Mouse (Mus musculus): ENCODE data around the gene Atp11a. TPM values are rescaled to one million over a fixed set of nuclear protein-coding genes. Genes with fewer than 3 reads are reported as not detected.

Atp11a gene
- polyA plus RNA-seq, 1 experiment from 2014 or later, result 19.6 TPM

DNA sequence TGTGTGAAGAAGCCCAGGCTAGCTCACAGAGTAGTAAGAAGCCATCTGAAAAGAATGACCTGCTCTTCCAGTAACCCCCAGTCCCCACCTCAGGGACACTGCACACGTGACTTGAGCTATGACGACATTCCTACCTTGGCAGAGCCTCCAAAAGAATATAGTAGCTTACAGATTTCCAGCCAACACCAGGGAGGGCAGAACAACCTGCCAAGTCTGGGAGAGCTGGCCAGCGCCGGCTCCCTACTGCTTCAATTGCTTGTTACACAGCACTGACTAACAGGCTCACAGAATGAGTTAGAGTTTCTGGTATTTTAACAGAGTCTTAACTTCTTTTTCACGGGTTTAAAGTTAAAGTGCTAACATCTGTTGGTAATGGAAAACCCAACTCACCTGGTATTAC, 2.7 kb upstream of the Atp11a start:
- Histone ChIP-seq H3K4me3 (no peak overlapping the region), H3K4me1 (peaks cover 9% of the 10 kb centered on the region), H3K9me3 (no peaks in the 10 kb centered on the region), H3K9ac (no peak overlapping the region), H3K27me3 (replicated peaks) (no peaks in the 10 kb centered on the region; the same call in 1 of the 2 replicates), H3K36me3 (no peaks in the 10 kb centered on the region), H3K27ac (no peak overlapping the region), H3K4me2 (replicated peaks) (no peak overlapping the region)
- no peak for ATAC-seq (ENCODE audit: low FRiP score, low read depth)
- WGBS, result 84% methylated on average over 5 of the region's 5 CpGs

DNA sequence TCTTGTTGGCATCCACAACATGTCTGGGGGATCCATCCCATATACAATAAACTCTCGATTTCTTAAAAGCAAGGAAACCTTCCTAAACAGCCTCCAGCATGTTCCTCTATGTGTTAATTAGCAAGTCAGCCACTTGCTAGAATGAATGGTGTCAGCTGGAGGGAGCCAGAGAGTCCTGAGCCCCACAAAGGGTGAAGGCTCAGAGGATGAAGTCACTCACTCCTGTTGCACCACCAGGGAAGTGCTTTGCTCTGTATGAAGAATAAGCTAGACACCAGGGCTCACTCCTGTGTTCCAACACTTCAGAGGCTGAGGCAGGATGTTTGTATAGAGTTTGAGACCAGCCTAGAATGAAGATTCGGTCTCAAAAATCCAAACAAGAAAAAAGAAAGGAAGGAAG, 1.5 kb upstream of the Atp11a start:
- H3K4me3 ChIP-seq, result no peak overlapping the region
- no peak overlapping the region for H3K4me2 ChIP-seq (replicated peaks)
- peaks cover 9% of the 10 kb centered on the region for H3K4me1 ChIP-seq
- H3K9me3 ChIP-seq, result no peaks in the 10 kb centered on the region
- H3K9ac ChIP-seq, result no peak overlapping the region
- 72% methylated on average over 2 of the region's 2 CpGs for WGBS
- no peaks in the 10 kb centered on the region for H3K36me3 ChIP-seq
- ATAC-seq (ENCODE audit: low FRiP score, low read depth), result no peak
- no peak overlapping the region for H3K27ac ChIP-seq
- no peaks in the 10 kb centered on the region; the same call in 1 of the 2 replicates for H3K27me3 ChIP-seq (replicated peaks)

DNA sequence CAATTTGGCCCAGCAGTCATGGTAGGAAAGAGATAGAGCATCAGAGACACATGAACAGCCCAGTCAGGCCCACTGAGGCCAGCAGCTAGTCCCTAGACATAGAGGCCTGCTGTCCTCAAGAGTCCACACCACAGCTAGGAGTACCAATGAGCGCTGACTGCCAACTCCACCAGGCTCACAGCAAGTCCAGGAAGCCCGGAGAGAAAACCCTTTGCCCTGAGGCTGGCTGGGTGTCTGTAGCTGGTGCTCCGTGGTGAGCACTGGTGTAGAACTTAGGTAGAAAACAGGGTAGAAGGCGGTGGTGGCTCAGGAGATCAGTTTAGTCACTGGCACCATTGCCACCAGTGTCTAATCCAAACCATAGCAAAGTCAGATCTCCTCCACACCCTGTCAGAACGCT, 988 bp upstream of the Atp11a start:
- no peak overlapping the region for H3K4me2 ChIP-seq (replicated peaks)

DNA sequence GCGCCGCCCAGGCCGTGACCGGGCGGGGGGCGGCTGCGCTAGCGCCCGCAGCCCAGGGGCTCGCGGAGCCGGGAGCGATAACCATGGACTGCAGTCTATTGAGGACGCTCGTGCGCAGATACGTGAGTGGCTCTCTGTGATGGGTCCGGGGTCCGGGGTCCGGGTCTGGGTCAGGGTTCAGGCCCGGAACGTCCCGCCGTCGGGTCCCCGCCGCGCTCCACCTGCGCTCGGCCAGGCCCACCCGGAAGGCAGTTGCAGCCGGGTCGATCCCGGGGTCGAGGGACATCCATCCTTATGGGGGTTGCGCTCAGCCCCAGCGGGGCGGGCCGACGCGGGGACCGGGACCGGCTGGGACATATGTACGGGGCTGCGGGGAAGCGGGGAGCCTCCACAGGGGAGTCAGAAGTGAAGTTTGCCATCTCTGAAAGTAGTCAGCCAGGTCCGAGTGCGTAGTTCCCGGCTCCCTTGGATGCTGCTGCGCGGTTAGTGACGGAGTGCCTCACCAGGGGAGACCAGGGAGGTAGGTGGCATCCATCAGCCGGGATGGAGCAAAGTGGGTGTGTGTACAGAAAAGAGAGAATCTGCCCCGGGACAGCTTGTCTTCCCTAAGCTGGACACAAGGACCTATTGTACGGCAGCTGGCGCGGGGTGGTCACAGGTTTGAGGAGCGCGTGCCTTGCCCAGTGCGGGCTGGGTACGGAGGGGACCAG, 572 bp downstream of the Atp11a start:
- ATAC-seq (ENCODE audit: low FRiP score, low read depth), result peak; percentile 83
- under 1% methylated on average over 60 of the region's 61 CpGs for WGBS

More for the DNA sequence above, 988 bp upstream of the Atp11a start:
- peaks cover 9% of the 10 kb centered on the region for H3K4me1 ChIP-seq
- H3K9ac ChIP-seq, result no peak overlapping the region
- ATAC-seq (ENCODE audit: low FRiP score, low read depth), result no peak
- no peak overlapping the region for H3K4me3 ChIP-seq
- H3K27ac ChIP-seq, result no peak overlapping the region
- H3K27me3 ChIP-seq (replicated peaks), result no peaks in the 10 kb centered on the region; the same call in 1 of the 2 replicates
- no peaks in the 10 kb centered on the region for H3K36me3 ChIP-seq
- no peaks in the 10 kb centered on the region for H3K9me3 ChIP-seq
- 85% methylated on average over 5 of the region's 5 CpGs for WGBS

GRCm38 (mm10) chr8:12759963-12760362, 3.1 kb downstream of the Atp11a start:
- H3K27ac ChIP-seq, result no peak overlapping the region
- no peaks in the 10 kb centered on the region; the same call in 1 of the 2 replicates for H3K27me3 ChIP-seq (replicated peaks)
- H3K9ac ChIP-seq, result no peak overlapping the region
- H3K36me3 ChIP-seq, result no peaks in the 10 kb centered on the region
- H3K4me2 ChIP-seq (replicated peaks), result no peak overlapping the region
- H3K4me1 ChIP-seq, result peaks cover 9% of the 10 kb centered on the region
- WGBS, result 82% methylated on average over 3 of the region's 3 CpGs
- no peaks in the 10 kb centered on the region for H3K9me3 ChIP-seq
- no peak overlapping the region for H3K4me3 ChIP-seq
- no peak for ATAC-seq (ENCODE audit: low FRiP score, low read depth)

More for the DNA sequence above, 572 bp downstream of the Atp11a start:
- H3K36me3 ChIP-seq, result no peaks in the 10 kb centered on the region
- H3K9ac ChIP-seq, result peak overlapping the region; percentile 83
- no peaks in the 10 kb centered on the region; the same call in 1 of the 2 replicates for H3K27me3 ChIP-seq (replicated peaks)
- H3K4me2 ChIP-seq (replicated peaks), result peak overlapping the region; percentile 90
- no peaks in the 10 kb centered on the region for H3K9me3 ChIP-seq
- peaks cover 9% of the 10 kb centered on the region for H3K4me1 ChIP-seq
- H3K4me3 ChIP-seq, result peak overlapping the region; percentile 85
- no peak overlapping the region for H3K27ac ChIP-seq

- Histone ChIP-seq H3K4me1 (peaks cover 9% of the 10 kb centered on the region), H3K36me3 (no peaks in the 10 kb centered on the region), H3K9ac (no peak overlapping the region), H3K9me3 (no peaks in the 10 kb centered on the region), H3K27ac (no peak overlapping the region), H3K4me3 (no peak overlapping the region), H3K4me2 (replicated peaks) (no peak overlapping the region), H3K27me3 (replicated peaks) (no peaks in the 10 kb centered on the region; the same call in 1 of the 2 replicates)
- no peak for ATAC-seq (ENCODE audit: low FRiP score, low read depth)
- WGBS, result 90% methylated on average over 3 of the region's 3 CpGs
Observed at GRCm38 (mm10) chr8:12761873-12762272, 5.1 kb downstream of the Atp11a start.

DNA sequence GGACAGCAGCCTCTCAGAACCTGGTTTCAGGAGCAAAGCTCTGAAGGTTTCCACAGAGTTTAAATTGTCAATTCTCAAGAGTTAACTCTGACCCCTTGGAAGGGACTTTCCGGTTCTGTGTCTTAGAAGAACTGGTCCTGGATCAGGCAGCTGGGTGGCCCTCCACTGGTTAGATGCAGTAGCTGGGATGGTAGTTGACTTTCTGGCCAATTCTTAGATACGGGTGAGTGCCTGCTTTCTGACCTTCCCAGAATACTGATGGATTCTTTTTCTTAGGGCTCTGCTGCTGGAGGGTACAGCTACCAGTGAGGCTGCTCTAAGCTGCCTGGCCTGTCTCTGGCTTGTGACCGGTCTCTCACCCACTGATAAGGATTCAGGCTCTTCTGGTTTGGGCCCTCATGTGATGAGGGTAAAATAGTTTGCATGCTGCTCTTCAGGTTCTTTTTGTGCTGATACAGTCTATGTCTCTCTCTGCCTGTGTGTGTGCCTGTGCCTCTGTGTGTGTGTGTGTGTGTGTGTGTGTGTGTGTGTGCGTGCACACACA, 6.8 kb downstream of the Atp11a start:
- WGBS, result 88% methylated on average over 4 of the region's 4 CpGs
- no peaks in the 10 kb centered on the region for H3K4me1 ChIP-seq
- H3K9ac ChIP-seq, result no peak overlapping the region
- H3K4me2 ChIP-seq (replicated peaks), result no peak overlapping the region
- H3K36me3 ChIP-seq, result no peaks in the 10 kb centered on the region
- no peaks in the 10 kb centered on the region for H3K27me3 ChIP-seq (replicated peaks)
- no peaks in the 10 kb centered on the region for H3K9me3 ChIP-seq
- H3K27ac ChIP-seq, result no peak overlapping the region
- H3K4me3 ChIP-seq, result no peak overlapping the region
- no peak for ATAC-seq (ENCODE audit: low FRiP score, low read depth)

- Histone ChIP-seq H3K36me3 (no peaks in the 10 kb centered on the region), H3K27ac (no peak overlapping the region), H3K27me3 (replicated peaks) (no peaks in the 10 kb centered on the region), H3K4me2 (replicated peaks) (no peak overlapping the region), H3K4me1 (no peaks in the 10 kb centered on the region), H3K9me3 (no peaks in the 10 kb centered on the region), H3K9ac (no peak overlapping the region), H3K4me3 (no peak overlapping the region)
- WGBS, result 91% methylated on average over 4 of the region's 4 CpGs
- ATAC-seq (ENCODE audit: low FRiP score, low read depth), result no peak
Observed at GRCm38 (mm10) chr8:12764971-12765370, 8.2 kb downstream of the Atp11a start.

DNA sequence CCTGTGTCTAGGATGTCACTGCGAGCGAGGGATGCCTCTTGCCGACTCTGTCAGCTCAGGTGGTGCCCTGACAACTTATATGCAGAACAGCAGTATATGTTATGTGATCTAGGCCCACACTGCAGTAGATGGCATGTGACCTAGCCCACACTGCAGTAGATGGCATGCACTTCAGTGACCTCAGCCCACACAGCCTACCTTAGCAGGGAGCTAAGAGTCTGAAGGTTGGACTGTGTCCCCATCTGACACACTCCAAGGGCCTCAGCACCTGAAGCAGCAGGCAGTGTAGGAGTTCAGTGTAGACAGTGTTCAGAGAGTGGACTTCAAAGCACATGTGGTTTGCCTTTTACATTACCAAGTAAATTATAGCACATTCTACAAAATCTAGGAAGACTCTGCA, 10.4 kb downstream of the Atp11a start:
- H3K27ac ChIP-seq, result no peak overlapping the region
- no peak overlapping the region for H3K4me2 ChIP-seq (replicated peaks)
- no peak overlapping the region for H3K4me3 ChIP-seq
- no peak for ATAC-seq (ENCODE audit: low FRiP score, low read depth)
- 91% methylated on average over 3 of the region's 3 CpGs for WGBS
- H3K9me3 ChIP-seq, result no peaks in the 10 kb centered on the region
- no peak overlapping the region for H3K9ac ChIP-seq
- H3K27me3 ChIP-seq (replicated peaks), result no peaks in the 10 kb centered on the region
- no peaks in the 10 kb centered on the region for H3K36me3 ChIP-seq
- H3K4me1 ChIP-seq, result no peaks in the 10 kb centered on the region

GRCm38 (mm10) chr8:12768747-12769146, 11.9 kb downstream of the Atp11a start:
- Histone ChIP-seq H3K4me3 (no peak overlapping the region), H3K9ac (no peak overlapping the region), H3K27ac (no peak overlapping the region), H3K9me3 (no peaks in the 10 kb centered on the region), H3K4me2 (replicated peaks) (no peak overlapping the region), H3K27me3 (replicated peaks) (no peaks in the 10 kb centered on the region), H3K4me1 (no peaks in the 10 kb centered on the region), H3K36me3 (no peaks in the 10 kb centered on the region)
- 90% methylated on average over 6 of the region's 6 CpGs for WGBS
- ATAC-seq (ENCODE audit: low FRiP score, low read depth), result no peak

DNA sequence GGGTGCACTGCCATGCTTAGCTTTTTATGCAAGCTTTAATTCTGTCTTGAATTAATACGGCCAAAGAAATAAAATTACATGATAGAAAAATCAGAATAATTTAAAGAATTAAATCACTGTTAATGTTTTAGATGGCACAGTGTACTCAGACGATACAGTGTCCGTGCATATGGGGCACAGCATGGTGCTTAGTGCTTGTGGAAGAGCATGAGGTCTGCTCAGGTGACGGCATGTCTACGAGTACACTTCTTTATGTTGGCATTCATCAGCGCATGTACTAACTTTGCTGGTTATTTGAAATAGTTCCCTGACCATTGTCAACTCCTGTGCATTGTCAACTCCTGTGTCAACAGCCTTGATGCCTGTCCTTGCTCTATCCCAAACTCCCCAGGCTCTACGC, 12.5 kb downstream of the Atp11a start:
- no peaks in the 10 kb centered on the region for H3K27me3 ChIP-seq (replicated peaks)
- no peak overlapping the region for H3K4me3 ChIP-seq
- H3K9me3 ChIP-seq, result no peaks in the 10 kb centered on the region
- no peak overlapping the region for H3K4me2 ChIP-seq (replicated peaks)
- no peaks in the 10 kb centered on the region for H3K4me1 ChIP-seq
- 93% methylated on average over 7 of the region's 7 CpGs for WGBS
- ATAC-seq (ENCODE audit: low FRiP score, low read depth), result no peak
- H3K9ac ChIP-seq, result no peak overlapping the region
- H3K27ac ChIP-seq, result no peak overlapping the region
- H3K36me3 ChIP-seq, result no peaks in the 10 kb centered on the region

DNA sequence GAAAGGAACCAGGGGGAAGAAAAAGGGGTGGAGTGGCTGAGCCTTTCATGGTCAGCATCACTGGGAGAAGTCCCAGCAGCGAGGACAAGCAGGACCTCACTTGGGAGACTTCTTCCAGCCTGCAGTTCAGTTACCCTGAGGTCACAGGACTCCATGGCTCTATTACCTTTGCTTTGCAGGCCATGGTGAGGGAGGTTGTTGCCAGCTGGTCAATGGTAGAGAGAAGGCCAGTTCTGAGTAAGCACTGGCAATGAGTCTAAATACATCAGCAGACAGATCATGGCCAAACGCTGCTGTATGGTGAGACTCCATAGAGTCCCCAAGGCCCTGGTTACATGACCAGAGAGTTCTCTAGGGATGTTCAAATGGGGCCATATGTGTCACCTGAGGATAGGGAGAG, 15.5 kb downstream of the Atp11a start:
- H3K4me2 ChIP-seq (replicated peaks), result no peak overlapping the region
- WGBS, result 90% methylated on average over 2 of the region's 2 CpGs
- H3K9me3 ChIP-seq, result no peaks in the 10 kb centered on the region
- H3K4me1 ChIP-seq, result no peaks in the 10 kb centered on the region
- H3K36me3 ChIP-seq, result no peaks in the 10 kb centered on the region
- no peaks in the 10 kb centered on the region for H3K27me3 ChIP-seq (replicated peaks)
- no peak overlapping the region for H3K4me3 ChIP-seq
- no peak for ATAC-seq (ENCODE audit: low FRiP score, low read depth)
- no peak overlapping the region for H3K9ac ChIP-seq
- no peak overlapping the region for H3K27ac ChIP-seq

- WGBS, result 82% methylated on average over 4 of the region's 4 CpGs
- no peak for ATAC-seq (ENCODE audit: low FRiP score, low read depth)
- Histone ChIP-seq H3K4me1 (no peaks in the 10 kb centered on the region), H3K36me3 (no peaks in the 10 kb centered on the region), H3K9me3 (no peaks in the 10 kb centered on the region), H3K27ac (no peak overlapping the region), H3K9ac (no peak overlapping the region), H3K27me3 (replicated peaks) (no peaks in the 10 kb centered on the region), H3K4me3 (no peak overlapping the region), H3K4me2 (replicated peaks) (no peak overlapping the region)
Observed at GRCm38 (mm10) chr8:12773914-12774313, 17.1 kb downstream of the Atp11a start.

Data from neural tube, embryonic 12.5 days (tissue).